Mouse (Mus musculus) heart, postnatal 0 days (tissue): Measurements from ENCODE around the gene Kat5. TPM values are rescaled to one million over a fixed set of nuclear protein-coding genes. Genes with fewer than 3 reads are reported as not detected.

Source experiments
- ATAC-seq: fragments of 200-750 bp; cut with Nextera tagmentation; 2 replicates; pipeline ENCODE4 v1.8.0; 2017; ENCODE audit warnings: low read depth, moderate number of reproducible peaks, moderate library complexity; ENCODE audit not compliant: insufficient read depth
- DNase-seq: peaks from one replicate; pipeline ENCODE4 v3.0.0-alpha.2; 2016; ENCODE audit warnings: low spot score
- H3K27ac ChIP-seq: fragments of 300-500 bp; sonication (generic); 2 replicates; pipeline ENCODE4 v1.5.1; 2014; ENCODE audit warnings: low read depth, mild to moderate bottlenecking
- H3K27me3 ChIP-seq: fragments of 300-500 bp; sonication (generic); 2 replicates; pipeline ENCODE4 v1.6.1; 2014; ENCODE audit warnings: low read length, mixed read lengths; ENCODE audit not compliant: control insufficient read depth, insufficient read depth
- H3K36me3 ChIP-seq: fragments of 300-500 bp; sonication (generic); replicated peaks from 2 replicates; pipeline ENCODE4 v1.6.1; 2014; ENCODE audit warnings: low read length, mixed read lengths; ENCODE audit not compliant: control insufficient read depth, insufficient read depth
- H3K4me1 ChIP-seq: fragments of 300-500 bp; sonication (generic); 2 replicates; pipeline ENCODE4 v1.6.1; 2014; ENCODE audit warnings: antibody characterized with exemption; ENCODE audit not compliant: control insufficient read depth, insufficient read depth
- H3K4me2 ChIP-seq: fragments of 300-500 bp; sonication (generic); 2 replicates; pipeline ENCODE4 v1.6.1; 2014; ENCODE audit warnings: low read depth, mild to moderate bottlenecking, low read length, moderate library complexity
- H3K4me3 ChIP-seq: fragments of 300-500 bp; sonication (generic); 2 replicates; pipeline ENCODE4 v1.5.1; 2014; ENCODE audit warnings: low read depth, low read length
- H3K9ac ChIP-seq: fragments of 300-500 bp; sonication (generic); replicated peaks from 2 replicates; pipeline ENCODE4 v1.6.1; 2014; ENCODE audit warnings: low read depth, low read length, mixed read lengths
- H3K9me3 ChIP-seq: fragments of 300-500 bp; sonication (generic); replicated peaks from 2 replicates; pipeline ENCODE4 v1.6.1; 2016; ENCODE audit warnings: low read length; ENCODE audit not compliant: control insufficient read depth
- CTCF ChIP-seq: IDR thresholded peaks from 2 replicates; pipeline ENCODE4 v1.5.1; 2016; ENCODE audit warnings: antibody characterized with exemption, control low read depth, low read depth
- EP300 ChIP-seq: IDR thresholded peaks from 2 replicates; pipeline ENCODE4 v1.6.1; 2016; ENCODE audit warnings: antibody characterized with exemption, low read depth
- WGBS: fragments of 180-500 bp; shearing (Covaris S2); extraction: QIAGEN DNeasy Blood & Tissue Kit; methylation state at CpG from one replicate; pipeline ENCODE4 v1.1.7; 2014; 5-methylcytosine and 5-hydroxymethylcytosine counted together
- polyA plus RNA-seq: library from polyadenylated mRNA; unstranded; fragments of >200 nt; fragmentation: Nextera tagmentation; extraction: Ambion mirVana; gene quantifications from 2 replicates; pipeline ENCODE4 v1.2.1, GENCODE M21; 2015
- total RNA-seq: library from RNA; depleted of rRNA; stranded (reverse); fragments of >200 nt; gene quantifications from 2 replicates; pipeline ENCODE4 v1.2.3, GENCODE M21; 2014; ENCODE audit warnings: low replicate concordance

Kat5 gene
- total and polyA plus RNA-seq, 2 experiments from 2014 or later, result 27.0 to 164 TPM

DNA sequence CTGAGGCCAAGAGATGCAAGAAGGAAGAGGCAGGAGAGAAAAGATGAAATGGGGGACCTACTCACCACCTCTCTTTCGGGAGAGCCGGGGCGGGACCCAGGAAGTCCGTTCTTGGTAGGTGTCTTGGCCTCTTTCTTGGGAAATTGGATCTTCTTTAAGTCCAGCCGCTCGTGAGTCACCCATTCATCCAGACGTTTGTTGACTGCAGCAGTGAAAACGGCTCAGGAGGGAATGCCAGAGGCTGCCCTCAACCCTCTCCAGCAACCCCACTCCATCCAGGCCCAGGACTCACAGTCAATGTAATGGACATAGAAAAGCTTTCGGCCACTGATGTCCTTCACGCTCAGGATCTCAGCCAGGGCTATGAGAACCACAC lies 878 bp downstream of the Kat5 start:
- Histone ChIP-seq H3K36me3 (peaks cover 41% of the 10 kb centered on the region), H3K27me3 (no peaks in the 10 kb centered on the region), H3K9me3 (no peaks in the 10 kb centered on the region), H3K27ac (peak overlapping the region; percentile 96), H3K4me3 (peak overlapping the region; percentile 85), H3K9ac (peak overlapping the region; percentile 84), H3K4me1 (peaks cover 12% of the 10 kb centered on the region), H3K4me2 (peak overlapping the region; percentile 58)
- 61% methylated on average over 10 of the region's 10 CpGs for WGBS
- ATAC-seq (no peak), DNase-seq (no peak)
- TF ChIP-seq EP300, result no peak
- TF ChIP-seq CTCF, result no peak

DNA sequence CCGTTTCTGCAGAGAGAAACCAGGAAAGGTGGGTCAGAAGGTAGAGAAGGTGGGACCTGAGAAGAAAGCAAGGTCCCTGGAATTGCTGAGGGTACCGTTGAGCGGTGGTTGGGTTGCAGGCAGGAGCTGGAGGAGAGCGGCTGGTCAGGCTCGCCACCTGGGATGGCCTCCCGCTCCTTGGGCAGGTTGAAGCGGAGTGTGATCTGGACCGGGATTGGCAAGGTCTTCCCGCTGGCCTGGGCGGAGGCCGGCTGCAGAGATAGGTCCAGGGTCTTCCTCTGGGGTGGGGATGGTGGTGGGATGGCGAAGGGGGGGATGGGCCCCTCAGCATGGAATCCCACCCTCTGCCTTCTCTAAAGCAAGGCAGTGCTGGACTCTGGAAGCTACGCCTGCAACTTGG lies 1.3 kb downstream of the Kat5 start:
- Histone ChIP-seq H3K9ac (no peak overlapping the region), H3K27ac (no peak overlapping the region), H3K27me3 (no peaks in the 10 kb centered on the region), H3K4me2 (peak overlapping the region; percentile 58), H3K9me3 (no peaks in the 10 kb centered on the region), H3K36me3 (peaks cover 46% of the 10 kb centered on the region), H3K4me3 (no peak overlapping the region), H3K4me1 (peaks cover 12% of the 10 kb centered on the region)
- 95% methylated on average over 13 of the region's 13 CpGs for WGBS
- ATAC-seq, result no peak
- DNase-seq, result no peak
- TF ChIP-seq CTCF, result no peak

DNA sequence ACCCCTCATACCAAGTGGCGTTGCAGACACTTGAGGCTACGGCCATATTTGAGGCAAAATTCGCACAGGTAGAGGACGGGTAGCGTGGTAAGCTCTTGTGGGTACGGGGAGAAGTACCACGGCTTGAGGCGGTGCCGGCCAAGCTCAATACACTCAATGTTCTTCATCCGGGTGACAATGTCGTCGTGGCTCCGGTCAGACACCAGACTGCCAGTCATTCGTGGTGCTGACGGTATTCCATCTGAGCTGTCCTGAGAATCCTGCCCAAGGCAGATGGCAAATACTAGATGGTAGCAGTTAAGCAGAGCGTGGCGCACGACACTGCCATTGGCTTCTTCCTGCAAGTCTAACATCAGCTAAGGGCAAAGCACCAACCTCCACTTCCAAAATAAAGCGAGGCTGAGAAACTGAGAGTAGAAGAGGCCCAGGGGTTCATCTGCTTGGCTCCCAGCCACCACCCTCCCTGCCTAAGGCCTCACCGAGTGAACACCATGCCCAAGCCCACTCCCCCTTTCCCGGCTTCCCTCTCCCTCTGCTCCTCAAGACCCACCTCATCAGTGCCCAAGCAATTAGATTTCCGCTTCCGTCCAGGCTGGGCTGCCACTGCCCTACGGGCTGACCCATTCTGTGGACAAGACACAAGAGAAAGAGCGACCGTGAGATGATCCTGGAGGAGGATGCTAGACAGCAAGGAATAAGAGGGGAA lies 2.2 kb downstream of the Kat5 start:
- no peaks in the 10 kb centered on the region for H3K27me3 ChIP-seq
- 94% methylated on average over 26 of the region's 26 CpGs for WGBS
- DNase-seq (no peak), ATAC-seq (no peak)
- H3K4me1 ChIP-seq, result peaks cover 12% of the 10 kb centered on the region
- no peak overlapping the region for H3K9ac ChIP-seq
- no peak overlapping the region for H3K4me2 ChIP-seq
- no peak overlapping the region for H3K27ac ChIP-seq
- TF ChIP-seq CTCF, result no peak
- TF ChIP-seq EP300, result no peak
- H3K36me3 ChIP-seq, result peaks cover 53% of the 10 kb centered on the region
- H3K9me3 ChIP-seq, result no peaks in the 10 kb centered on the region
- no peak overlapping the region for H3K4me3 ChIP-seq

DNA sequence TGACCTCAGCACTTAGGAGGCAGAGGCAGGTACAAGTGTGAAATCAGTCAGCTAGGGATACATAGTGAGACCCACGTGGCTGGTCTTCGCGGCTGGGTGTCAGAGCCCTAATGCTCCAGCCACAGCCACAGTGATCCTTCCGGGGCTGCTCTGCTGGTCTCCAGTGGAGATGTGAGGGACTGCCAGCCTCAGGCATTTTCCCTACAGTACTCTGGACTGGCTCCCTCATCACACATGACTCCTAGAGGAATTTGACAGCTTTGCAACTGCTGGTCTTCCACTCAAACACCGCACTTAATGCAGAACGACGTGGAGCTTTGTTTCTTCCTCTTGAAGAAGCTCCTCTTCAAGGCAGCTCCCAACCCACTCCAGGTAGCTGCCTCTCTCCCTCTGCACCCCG lies 3.8 kb downstream of the Kat5 start:
- peaks cover 53% of the 10 kb centered on the region for H3K36me3 ChIP-seq

DNA sequence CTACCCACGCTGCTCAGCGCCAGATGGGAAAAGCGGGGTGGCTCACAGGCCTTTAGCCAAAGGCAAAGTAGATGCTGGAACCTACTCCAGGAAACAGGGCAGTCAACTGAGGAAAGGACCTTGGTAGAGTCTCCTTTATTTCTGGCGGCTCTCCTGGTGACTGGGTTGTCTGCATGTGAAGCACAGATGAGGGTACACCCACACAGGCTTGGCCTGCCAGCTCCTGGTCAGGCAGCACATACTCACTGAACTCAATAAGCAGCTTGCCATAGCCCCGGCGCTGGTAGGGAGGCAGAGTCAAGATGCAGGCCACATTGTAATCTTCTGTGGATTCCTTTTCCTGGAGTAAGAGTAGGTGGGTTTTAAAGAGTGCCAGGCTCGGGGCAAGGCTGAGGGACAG lies 4.9 kb downstream of the Kat5 start:
- WGBS, result 90% methylated on average over 7 of the region's 7 CpGs
- Histone ChIP-seq H3K4me1 (peaks cover 11% of the 10 kb centered on the region; the same call in 1 of the 2 replicates), H3K4me2 (no peak overlapping the region), H3K9ac (no peak overlapping the region), H3K27me3 (no peaks in the 10 kb centered on the region), H3K27ac (no peak overlapping the region), H3K9me3 (no peaks in the 10 kb centered on the region), H3K36me3 (peaks cover 53% of the 10 kb centered on the region), H3K4me3 (no peak overlapping the region)
- ATAC-seq, result no peak
- DNase-seq, result no peak
- no peak for TF ChIP-seq EP300
- TF ChIP-seq CTCF, result no peak

More for the DNA sequence above, 3.8 kb downstream of the Kat5 start:
- no peaks in the 10 kb centered on the region for H3K9me3 ChIP-seq
- no peaks in the 10 kb centered on the region for H3K27me3 ChIP-seq
- WGBS, result 66% methylated on average over 8 of the region's 8 CpGs
- no peak overlapping the region for H3K4me2 ChIP-seq
- DNase-seq, result no peak
- TF ChIP-seq EP300 (no peak), CTCF (no peak; the same call in 1 of the 2 replicates)
- H3K4me3 ChIP-seq, result no peak overlapping the region
- no peak overlapping the region for H3K27ac ChIP-seq
- ATAC-seq, result no peak
- H3K4me1 ChIP-seq, result peaks cover 18% of the 10 kb centered on the region
- H3K9ac ChIP-seq, result no peak overlapping the region

DNA sequence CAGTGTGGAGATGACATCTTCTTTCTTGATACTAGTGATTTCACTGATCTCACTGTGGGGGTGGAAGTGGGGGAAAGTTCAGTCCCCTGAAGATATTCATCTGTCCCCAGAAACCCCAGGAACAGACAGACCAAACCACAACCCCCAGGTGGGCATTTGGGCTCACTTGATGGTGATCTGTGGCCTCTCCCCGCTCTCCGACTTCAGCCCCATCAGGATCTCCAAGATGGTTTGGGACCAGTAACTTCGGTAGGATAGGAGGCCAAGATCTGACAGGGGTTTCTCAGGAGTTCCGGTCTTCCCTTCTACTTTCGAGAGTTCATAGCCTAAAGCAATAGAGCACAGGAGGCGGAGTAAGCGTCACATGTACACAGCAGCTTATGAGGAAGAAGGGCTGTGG lies 6.4 kb downstream of the Kat5 start:
- Histone ChIP-seq H3K9ac (no peak overlapping the region), H3K4me3 (no peak overlapping the region), H3K9me3 (no peaks in the 10 kb centered on the region), H3K27ac (no peak overlapping the region), H3K4me2 (no peak overlapping the region), H3K27me3 (no peaks in the 10 kb centered on the region), H3K4me1 (0 out of 2 replicates have a peak, but pooled peaks cover 6% of the 10 kb centered on the region), H3K36me3 (peaks cover 53% of the 10 kb centered on the region)
- DNase-seq, result no peak
- no peak for TF ChIP-seq CTCF
- TF ChIP-seq EP300, result no peak
- WGBS, result 88% methylated on average over 7 of the region's 7 CpGs
- ATAC-seq, result no peak
